Mouse (Mus musculus): ENCODE data around the gene Ccdc136. TPM values are rescaled to one million over a fixed set of nuclear protein-coding genes. Genes with fewer than 3 reads are reported as not detected.
"Not testable (repeated sequence)": the region's sequence is repeated elsewhere in the genome, so short reads cannot be mapped to it uniquely, and the experiment has no call there.

Ccdc136 gene
- 12.3 and 14.7 TPM in 2 replicates for polyA plus RNA-seq (2014; fragmentation: Nextera tagmentation; extraction: Ambion mirVana)

- H3K4me3 ChIP-seq (ENCODE audit: low read depth, low read length) = peak within 1 kb of the TSS; percentile 61
- peak within 1 kb of the TSS; percentile 82 for H3K4me2 ChIP-seq (ENCODE audit: low read length)
- H3K9me3 ChIP-seq (ENCODE audit: control insufficient read depth, low read length) = no peaks in the 10 kb centered on the region
- peaks cover 14% of the 10 kb centered on the region; the same call in 1 of the 2 replicates for H3K4me1 ChIP-seq (replicated peaks; ENCODE audit: control insufficient read depth, insufficient read depth, low read length)
- ATAC-seq (replicated peaks; ENCODE audit: low FRiP score, low TSS enrichment, low read depth) (peak; percentile 94), DNase-seq (ENCODE audit: low spot score) (peak; percentile 81)
- H3K27ac ChIP-seq (ENCODE audit: low read depth) = 0 out of 2 replicates have a peak within 1 kb of the TSS, but pooled peaks have one; percentile 33
- WGBS = 2% methylated on average over 35 of the region's 49 CpGs
- no peaks in the 10 kb centered on the region for H3K36me3 ChIP-seq (ENCODE audit: control insufficient read depth, insufficient read depth, low read length)
- peaks cover 13% of the 10 kb centered on the region; the same call in 1 of the 2 replicates for H3K27me3 ChIP-seq (replicated peaks; ENCODE audit: control insufficient read depth, insufficient read depth, low read length)
- peak within 1 kb of the TSS; percentile 57 for H3K9ac ChIP-seq (ENCODE audit: low read length)
These were observed at the start of gene Ccdc136 for GRCm38 (mm10) chr6:29395910-29396713. TSS of gene Ccdc136 (plus strand) at chr6:29396309.

- not testable (repeated sequence) for H3K4me3 ChIP-seq (ENCODE audit: low read depth, low read length); H3K27me3 ChIP-seq (replicated peaks; ENCODE audit: control insufficient read depth, insufficient read depth, low read length); H3K4me2 ChIP-seq (ENCODE audit: low read length); H3K9me3 ChIP-seq (ENCODE audit: control insufficient read depth, low read length); ATAC-seq (replicated peaks; ENCODE audit: low FRiP score, low TSS enrichment, low read depth); H3K9ac ChIP-seq (ENCODE audit: low read length); H3K27ac ChIP-seq (ENCODE audit: low read depth); H3K36me3 ChIP-seq (ENCODE audit: control insufficient read depth, insufficient read depth, low read length); DNase-seq (ENCODE audit: low spot score)
- 98% methylated on average over 2 of the region's 2 CpGs for WGBS
- H3K4me1 ChIP-seq (replicated peaks; ENCODE audit: control insufficient read depth, insufficient read depth, low read length) = peaks cover 13% of the 10 kb centered on the region; the same call in 1 of the 2 replicates
These were observed 49.6 kb upstream of the Ccdc136 start for GRCm38 (mm10) chr6:29346512-29346911.

GRCm38 (mm10) chr6:29347189-29347588 lies 48.9 kb upstream of the Ccdc136 start:
- WGBS = 32% methylated on average over 7 of the region's 7 CpGs
- ATAC-seq (replicated peaks; ENCODE audit: low FRiP score, low TSS enrichment, low read depth) = no peak
- H3K27ac ChIP-seq (ENCODE audit: low read depth) = peak overlapping the region; percentile 93
- DNase-seq (ENCODE audit: low spot score) = no peak
- peak overlapping the region; percentile 97 for H3K9ac ChIP-seq (ENCODE audit: low read length)
- H3K27me3 ChIP-seq (replicated peaks; ENCODE audit: control insufficient read depth, insufficient read depth, low read length) = no peaks in the 10 kb centered on the region
- peak overlapping the region; percentile 70 for H3K4me2 ChIP-seq (ENCODE audit: low read length)
- H3K4me1 ChIP-seq (replicated peaks; ENCODE audit: control insufficient read depth, insufficient read depth, low read length) = peaks cover 13% of the 10 kb centered on the region; the same call in 1 of the 2 replicates
- peak overlapping the region; percentile 94 for H3K4me3 ChIP-seq (ENCODE audit: low read depth, low read length)
- no peaks in the 10 kb centered on the region for H3K36me3 ChIP-seq (ENCODE audit: control insufficient read depth, insufficient read depth, low read length)
- H3K9me3 ChIP-seq (ENCODE audit: control insufficient read depth, low read length) = no peaks in the 10 kb centered on the region

- ATAC-seq (replicated peaks; ENCODE audit: low FRiP score, low TSS enrichment, low read depth) (peak; percentile 99), DNase-seq (ENCODE audit: low spot score) (peak; percentile 100)
- Histone ChIP-seq H3K27me3 (replicated peaks; ENCODE audit: control insufficient read depth, insufficient read depth, low read length) (no peaks in the 10 kb centered on the region), H3K27ac (ENCODE audit: low read depth) (peak within 1 kb of the TSS; percentile 93), H3K9ac (ENCODE audit: low read length) (peak within 1 kb of the TSS; percentile 97), H3K36me3 (ENCODE audit: control insufficient read depth, insufficient read depth, low read length) (no peaks in the 10 kb centered on the region), H3K4me3 (ENCODE audit: low read depth, low read length) (peak within 1 kb of the TSS; percentile 94), H3K4me1 (replicated peaks; ENCODE audit: control insufficient read depth, insufficient read depth, low read length) (peaks cover 16% of the 10 kb centered on the region; the same call in 1 of the 2 replicates), H3K9me3 (ENCODE audit: control insufficient read depth, low read length) (no peaks in the 10 kb centered on the region), H3K4me2 (ENCODE audit: low read length) (peak within 1 kb of the TSS; percentile 88)
- WGBS = under 1% methylated on average over 55 of the region's 55 CpGs
These were observed 48.3 kb upstream of the Ccdc136 start, which contains the start of gene Calu for GRCm38 (mm10) chr6:29347665-29348370. TSS of gene Calu (plus strand) at chr6:29348069.

GRCm38 (mm10) chr6:29348371-29348724 lies 47.8 kb upstream of the Ccdc136 start:
- Histone ChIP-seq H3K27ac (ENCODE audit: low read depth) (peak overlapping the region; percentile 93), H3K4me2 (ENCODE audit: low read length) (peak overlapping the region; percentile 88), H3K36me3 (ENCODE audit: control insufficient read depth, insufficient read depth, low read length) (no peaks in the 10 kb centered on the region), H3K9ac (ENCODE audit: low read length) (peak overlapping the region; percentile 97), H3K4me1 (replicated peaks; ENCODE audit: control insufficient read depth, insufficient read depth, low read length) (peaks cover 18% of the 10 kb centered on the region; the same call in 1 of the 2 replicates), H3K4me3 (ENCODE audit: low read depth, low read length) (peak overlapping the region; percentile 94), H3K9me3 (ENCODE audit: control insufficient read depth, low read length) (no peaks in the 10 kb centered on the region), H3K27me3 (replicated peaks; ENCODE audit: control insufficient read depth, insufficient read depth, low read length) (no peaks in the 10 kb centered on the region)
- under 1% methylated on average over 15 of the region's 15 CpGs for WGBS
- no peak for ATAC-seq (replicated peaks; ENCODE audit: low FRiP score, low TSS enrichment, low read depth)
- no peak for DNase-seq (ENCODE audit: low spot score)

- ATAC-seq (replicated peaks; ENCODE audit: low FRiP score, low TSS enrichment, low read depth) (no peak), DNase-seq (ENCODE audit: low spot score) (no peak)
- H3K27ac ChIP-seq (ENCODE audit: low read depth) = no peak overlapping the region
- no peak overlapping the region for H3K4me2 ChIP-seq (ENCODE audit: low read length)
- H3K4me1 ChIP-seq (replicated peaks; ENCODE audit: control insufficient read depth, insufficient read depth, low read length) = peaks cover 18% of the 10 kb centered on the region; the same call in 1 of the 2 replicates
- H3K9me3 ChIP-seq (ENCODE audit: control insufficient read depth, low read length) = no peaks in the 10 kb centered on the region
- no peak overlapping the region for H3K4me3 ChIP-seq (ENCODE audit: low read depth, low read length)
- H3K27me3 ChIP-seq (replicated peaks; ENCODE audit: control insufficient read depth, insufficient read depth, low read length) = no peaks in the 10 kb centered on the region
- H3K9ac ChIP-seq (ENCODE audit: low read length) = no peak overlapping the region
- H3K36me3 ChIP-seq (ENCODE audit: control insufficient read depth, insufficient read depth, low read length) = peaks cover 10% of the 10 kb centered on the region
These were observed 44.5 kb upstream of the Ccdc136 start for GRCm38 (mm10) chr6:29351613-29352012.

- WGBS = 68% methylated on average over 5 of the region's 5 CpGs
- ATAC-seq (replicated peaks; ENCODE audit: low FRiP score, low TSS enrichment, low read depth) = no peak
- no peak overlapping the region for H3K9ac ChIP-seq (ENCODE audit: low read length)
- DNase-seq (ENCODE audit: low spot score) = no peak
- H3K27me3 ChIP-seq (replicated peaks; ENCODE audit: control insufficient read depth, insufficient read depth, low read length) = no peaks in the 10 kb centered on the region
- peaks cover 22% of the 10 kb centered on the region for H3K36me3 ChIP-seq (ENCODE audit: control insufficient read depth, insufficient read depth, low read length)
- H3K4me1 ChIP-seq (replicated peaks; ENCODE audit: control insufficient read depth, insufficient read depth, low read length) = peaks cover 18% of the 10 kb centered on the region; the same call in 1 of the 2 replicates
- no peak overlapping the region for H3K4me2 ChIP-seq (ENCODE audit: low read length)
- H3K9me3 ChIP-seq (ENCODE audit: control insufficient read depth, low read length) = no peaks in the 10 kb centered on the region
- H3K27ac ChIP-seq (ENCODE audit: low read depth) = no peak overlapping the region
- H3K4me3 ChIP-seq (ENCODE audit: low read depth, low read length) = no peak overlapping the region
These were observed 43.3 kb upstream of the Ccdc136 start for GRCm38 (mm10) chr6:29352816-29353215.

GRCm38 (mm10) chr6:29359386-29359785 lies 36.7 kb upstream of the Ccdc136 start:
- H3K27ac ChIP-seq (ENCODE audit: low read depth) = no peak overlapping the region
- H3K36me3 ChIP-seq (ENCODE audit: control insufficient read depth, insufficient read depth, low read length) = peaks cover 65% of the 10 kb centered on the region
- WGBS = 87% methylated on average over 3 of the region's 3 CpGs
- ATAC-seq (replicated peaks; ENCODE audit: low FRiP score, low TSS enrichment, low read depth) = no peak
- H3K27me3 ChIP-seq (replicated peaks; ENCODE audit: control insufficient read depth, insufficient read depth, low read length) = no peaks in the 10 kb centered on the region
- no peak for DNase-seq (ENCODE audit: low spot score)
- no peak overlapping the region for H3K4me3 ChIP-seq (ENCODE audit: low read depth, low read length)
- no peaks in the 10 kb centered on the region for H3K9me3 ChIP-seq (ENCODE audit: control insufficient read depth, low read length)
- no peaks in the 10 kb centered on the region for H3K4me1 ChIP-seq (replicated peaks; ENCODE audit: control insufficient read depth, insufficient read depth, low read length)
- no peak overlapping the region for H3K9ac ChIP-seq (ENCODE audit: low read length)
- H3K4me2 ChIP-seq (ENCODE audit: low read length) = no peak overlapping the region
